Mouse (Mus musculus): ENCODE results near the gene Rras2.

Rras2 gene

GRCm38 (mm10) chr7:114114976-114115375 is 2.6 kb downstream of the Rras2 start:
- DNase-seq (ENCODE audit: low read depth, low spot score) = no peak

GRCm38 (mm10) chr7:114114284-114114683 is 3.3 kb downstream of the Rras2 start:
- no peak for DNase-seq (ENCODE audit: low read depth, low spot score)

- DNase-seq (ENCODE audit: low read depth, low spot score) = no peak
Observed at GRCm38 (mm10) chr7:114110500-114110899, 7.1 kb downstream of the Rras2 start.

- no peak for DNase-seq (ENCODE audit: low read depth, low spot score)
Observed at GRCm38 (mm10) chr7:114105886-114106285, 11.7 kb downstream of the Rras2 start.

GRCm38 (mm10) chr7:114103629-114104347 is 13.8 kb downstream of the Rras2 start:
- no peak for DNase-seq (ENCODE audit: low read depth, low spot score)

GRCm38 (mm10) chr7:114103152-114103551 is 14.4 kb downstream of the Rras2 start:
- no peak for DNase-seq (ENCODE audit: low read depth, low spot score)

- DNase-seq (ENCODE audit: low read depth, low spot score) = no peak
Observed at GRCm38 (mm10) chr7:114102609-114103008, 15.0 kb downstream of the Rras2 start.

- DNase-seq (ENCODE audit: low read depth, low spot score) = no peak
Observed at GRCm38 (mm10) chr7:114101412-114101811, 16.2 kb downstream of the Rras2 start.

- no peak for DNase-seq (ENCODE audit: low read depth, low spot score)
Observed at GRCm38 (mm10) chr7:114093548-114094174, 23.9 kb downstream of the Rras2 start.

GRCm38 (mm10) chr7:114090892-114091545 is 26.6 kb downstream of the Rras2 start:
- no peak for DNase-seq (ENCODE audit: low read depth, low spot score)

GRCm38 (mm10) chr7:114090231-114090630 is 27.4 kb downstream of the Rras2 start:
- no peak for DNase-seq (ENCODE audit: low read depth, low spot score)

GRCm38 (mm10) chr7:114088918-114089317 is 28.7 kb downstream of the Rras2 start:
- no peak for DNase-seq (ENCODE audit: low read depth, low spot score)

GRCm38 (mm10) chr7:114087986-114088385 is 29.6 kb downstream of the Rras2 start:
- DNase-seq (ENCODE audit: low read depth, low spot score) = no peak

GRCm38 (mm10) chr7:114087341-114087740 is 30.2 kb downstream of the Rras2 start:
- no peak for DNase-seq (ENCODE audit: low read depth, low spot score)

GRCm38 (mm10) chr7:114086021-114086710 is 31.4 kb downstream of the Rras2 start:
- no peak for DNase-seq (ENCODE audit: low read depth, low spot score)

- DNase-seq (ENCODE audit: low read depth, low spot score) = no peak
Observed at GRCm38 (mm10) chr7:114083760-114084159, 33.8 kb downstream of the Rras2 start.

- no peak for DNase-seq (ENCODE audit: low read depth, low spot score)
Observed at GRCm38 (mm10) chr7:114083088-114083487, 34.5 kb downstream of the Rras2 start.

- DNase-seq (ENCODE audit: low read depth, low spot score) = no peak
Observed at GRCm38 (mm10) chr7:114081633-114082420, 35.8 kb downstream of the Rras2 start.

GRCm38 (mm10) chr7:114080250-114080649 is 37.3 kb downstream of the Rras2 start:
- DNase-seq (ENCODE audit: low read depth, low spot score) = no peak

GRCm38 (mm10) chr7:114079343-114079742 is 38.2 kb downstream of the Rras2 start:
- no peak for DNase-seq (ENCODE audit: low read depth, low spot score)

- no peak for DNase-seq (ENCODE audit: low read depth, low spot score)
Observed at GRCm38 (mm10) chr7:114074595-114074994, 43.0 kb downstream of the Rras2 start.

Measured in c-Kit-negative CD71-positive TER-119-positive erythroid progenitor cells, embryonic 14.5 days (primary cell).